Mouse (Mus musculus) heart, embryonic 15.5 days (tissue): ENCODE results near the gene Pros1. TPM values are rescaled to one million over a fixed set of nuclear protein-coding genes. Genes with fewer than 3 reads are reported as not detected.
A peak's percentile ranks its signal among the peaks of the same experiment; 100 is the strongest.

Experiments used
- ATAC-seq: fragments of 200-750 bp; cut with Nextera tagmentation; replicated peaks from 2 replicates; pipeline ENCODE4 v1.8.0; 2017; ENCODE audit warnings: low read depth, moderate TSS enrichment; ENCODE audit not compliant: insufficient number of reproducible peaks, insufficient read depth, low FRiP score
- H3K27ac ChIP-seq: fragments of 300-500 bp; sonication (generic); 2 replicates; pipeline ENCODE4 v1.5.1; 2015; ENCODE audit warnings: mild to moderate bottlenecking, inconsistent platforms
- H3K27me3 ChIP-seq: fragments of 300-500 bp; sonication (generic); 2 replicates; pipeline ENCODE4 v1.6.1; 2015; ENCODE audit warnings: inconsistent platforms
- H3K36me3 ChIP-seq: fragments of 300-500 bp; sonication (generic); 2 replicates; pipeline ENCODE4 v1.6.1; 2015; ENCODE audit warnings: mild to moderate bottlenecking, inconsistent platforms
- H3K4me1 ChIP-seq: fragments of 300-500 bp; sonication (generic); replicated peaks from 2 replicates; pipeline ENCODE4 v1.6.1; 2015; ENCODE audit warnings: inconsistent platforms
- H3K4me2 ChIP-seq: fragments of 300-500 bp; sonication (generic); 2 replicates; pipeline ENCODE4 v1.6.1; 2015; ENCODE audit warnings: inconsistent platforms, mild to moderate bottlenecking, moderate library complexity
- H3K4me3 ChIP-seq: fragments of 300-500 bp; sonication (generic); 2 replicates; pipeline ENCODE4 v1.5.1; 2015; ENCODE audit warnings: mild to moderate bottlenecking, inconsistent platforms
- H3K9ac ChIP-seq: fragments of 300-500 bp; sonication (generic); 2 replicates; pipeline ENCODE4 v1.6.1; 2015; ENCODE audit warnings: mild to moderate bottlenecking, inconsistent platforms
- H3K9me3 ChIP-seq: fragments of 300-500 bp; sonication (generic); replicated peaks from 2 replicates; pipeline ENCODE4 v1.6.1; 2016; ENCODE audit warnings: inconsistent platforms
- WGBS: fragments of 180-500 bp; shearing (Covaris S2); methylation state at CpG from one replicate; pipeline ENCODE4 v1.1.7; 2015; ENCODE audit warnings: mixed read lengths; 5-methylcytosine and 5-hydroxymethylcytosine counted together
- polyA plus RNA-seq: library from polyadenylated mRNA; unstranded; fragments of >200 nt; fragmentation: Nextera tagmentation; extraction: Ambion mirVana; gene quantifications from 2 replicates; pipeline ENCODE4 v1.2.1, GENCODE M21; 2015

Gene Pros1
- polyA plus RNA-seq, 1 experiment from 2014 or later, result 18.2 TPM

GRCm38 (mm10) chr16:62861455-62861854, 7.3 kb downstream of the Pros1 start:
- ATAC-seq, result no peak
- Histone ChIP-seq H3K27me3 (no peaks in the 10 kb centered on the region), H3K9ac (no peak overlapping the region), H3K36me3 (no peaks in the 10 kb centered on the region), H3K9me3 (no peaks in the 10 kb centered on the region), H3K27ac (no peak overlapping the region), H3K4me1 (no peaks in the 10 kb centered on the region), H3K4me2 (no peak overlapping the region), H3K4me3 (no peak overlapping the region)
- WGBS, result 59% methylated on average over 6 of the region's 6 CpGs

GRCm38 (mm10) chr16:62872688-62873117, 18.6 kb downstream of the Pros1 start:
- no peaks in the 10 kb centered on the region for H3K27me3 ChIP-seq
- WGBS, result 66% methylated on average over 5 of the region's 5 CpGs
- no peak overlapping the region for H3K9ac ChIP-seq
- no peak overlapping the region for H3K27ac ChIP-seq
- no peak for ATAC-seq
- no peaks in the 10 kb centered on the region for H3K4me1 ChIP-seq
- no peaks in the 10 kb centered on the region for H3K36me3 ChIP-seq
- H3K9me3 ChIP-seq, result no peaks in the 10 kb centered on the region
- no peak overlapping the region for H3K4me3 ChIP-seq
- H3K4me2 ChIP-seq, result no peak overlapping the region

- no peaks in the 10 kb centered on the region for H3K27me3 ChIP-seq
- no peak overlapping the region for H3K27ac ChIP-seq
- 68% methylated on average over 4 of the region's 4 CpGs for WGBS
- H3K9me3 ChIP-seq, result no peaks in the 10 kb centered on the region
- H3K36me3 ChIP-seq, result no peaks in the 10 kb centered on the region
- ATAC-seq, result no peak
- no peaks in the 10 kb centered on the region for H3K4me1 ChIP-seq
- no peak overlapping the region for H3K9ac ChIP-seq
- H3K4me3 ChIP-seq, result no peak overlapping the region
- no peak overlapping the region for H3K4me2 ChIP-seq
Measured at GRCm38 (mm10) chr16:62873180-62873579, 19.1 kb downstream of the Pros1 start.

- Histone ChIP-seq H3K4me1 (no peaks in the 10 kb centered on the region), H3K27ac (no peak overlapping the region), H3K9ac (no peak overlapping the region), H3K4me3 (no peak overlapping the region), H3K27me3 (no peaks in the 10 kb centered on the region), H3K9me3 (no peaks in the 10 kb centered on the region), H3K36me3 (no peaks in the 10 kb centered on the region), H3K4me2 (no peak overlapping the region)
- 85% methylated on average over 6 of the region's 6 CpGs for WGBS
- no peak for ATAC-seq
Measured at GRCm38 (mm10) chr16:62874065-62874464, 20.0 kb downstream of the Pros1 start.

GRCm38 (mm10) chr16:62895824-62896223, 41.7 kb downstream of the Pros1 start:
- H3K9ac ChIP-seq, result no peak overlapping the region
- no peaks in the 10 kb centered on the region for H3K9me3 ChIP-seq
- no peak overlapping the region for H3K4me3 ChIP-seq
- no peak overlapping the region for H3K27ac ChIP-seq
- no peaks in the 10 kb centered on the region for H3K36me3 ChIP-seq
- ATAC-seq, result no peak
- H3K27me3 ChIP-seq, result no peaks in the 10 kb centered on the region
- 80% methylated on average over 3 of the region's 3 CpGs for WGBS
- H3K4me1 ChIP-seq, result no peaks in the 10 kb centered on the region
- no peak overlapping the region for H3K4me2 ChIP-seq

- Histone ChIP-seq H3K9ac (no peak overlapping the region), H3K27me3 (no peaks in the 10 kb centered on the region), H3K4me1 (peaks cover 3% of the 10 kb centered on the region; the same call in 1 of the 2 replicates), H3K9me3 (no peaks in the 10 kb centered on the region), H3K4me3 (no peak overlapping the region), H3K27ac (no peak overlapping the region), H3K36me3 (no peaks in the 10 kb centered on the region), H3K4me2 (no peak overlapping the region)
- 56% methylated on average over 1 of the region's 1 CpGs for WGBS
- ATAC-seq, result no peak
Measured at GRCm38 (mm10) chr16:62911364-62911763, 57.3 kb downstream of the Pros1 start.

GRCm38 (mm10) chr16:62912246-62912645, 58.1 kb downstream of the Pros1 start:
- ATAC-seq, result no peak

GRCm38 (mm10) chr16:62915530-62915929, 61.4 kb downstream of the Pros1 start:
- H3K9ac ChIP-seq, result no peak overlapping the region
- WGBS, result 73% methylated on average over 5 of the region's 5 CpGs
- H3K4me3 ChIP-seq, result no peak overlapping the region
- H3K36me3 ChIP-seq, result no peaks in the 10 kb centered on the region
- peaks cover 3% of the 10 kb centered on the region; the same call in 1 of the 2 replicates for H3K4me1 ChIP-seq
- H3K27ac ChIP-seq, result no peak overlapping the region
- no peak for ATAC-seq
- H3K9me3 ChIP-seq, result no peaks in the 10 kb centered on the region
- no peak overlapping the region for H3K4me2 ChIP-seq
- H3K27me3 ChIP-seq, result no peaks in the 10 kb centered on the region

More at GRCm38 (mm10) chr16:62912246-62912645, 58.1 kb downstream of the Pros1 start:
- Histone ChIP-seq H3K9ac (no peak overlapping the region), H3K4me3 (no peak overlapping the region), H3K27me3 (no peaks in the 10 kb centered on the region), H3K36me3 (no peaks in the 10 kb centered on the region), H3K4me2 (no peak overlapping the region), H3K27ac (no peak overlapping the region), H3K4me1 (peaks cover 3% of the 10 kb centered on the region; the same call in 1 of the 2 replicates), H3K9me3 (no peaks in the 10 kb centered on the region)
- WGBS, result 52% methylated on average over 2 of the region's 2 CpGs

GRCm38 (mm10) chr16:62922245-62922644, 68.1 kb downstream of the Pros1 start:
- no peak overlapping the region for H3K9ac ChIP-seq
- H3K9me3 ChIP-seq, result no peaks in the 10 kb centered on the region
- no peak for ATAC-seq
- no peaks in the 10 kb centered on the region for H3K4me1 ChIP-seq
- no peaks in the 10 kb centered on the region for H3K36me3 ChIP-seq
- WGBS, result 58% methylated on average over 8 of the region's 8 CpGs
- H3K4me2 ChIP-seq, result no peak overlapping the region
- H3K27me3 ChIP-seq, result no peaks in the 10 kb centered on the region
- no peak overlapping the region for H3K4me3 ChIP-seq
- no peak overlapping the region for H3K27ac ChIP-seq

GRCm38 (mm10) chr16:62931341-62931740, 77.2 kb downstream of the Pros1 start:
- no peaks in the 10 kb centered on the region for H3K27me3 ChIP-seq
- no peak overlapping the region for H3K27ac ChIP-seq
- no peak overlapping the region for H3K4me3 ChIP-seq
- H3K9ac ChIP-seq, result no peak overlapping the region
- no peaks in the 10 kb centered on the region for H3K36me3 ChIP-seq
- no peaks in the 10 kb centered on the region for H3K9me3 ChIP-seq
- WGBS, result 78% methylated on average over 6 of the region's 6 CpGs
- no peaks in the 10 kb centered on the region for H3K4me1 ChIP-seq
- H3K4me2 ChIP-seq, result no peak overlapping the region
- no peak for ATAC-seq

- WGBS, result 65% methylated on average over 11 of the region's 11 CpGs
- no peak for ATAC-seq
- Histone ChIP-seq H3K9me3 (no peaks in the 10 kb centered on the region), H3K27ac (no peak overlapping the region), H3K4me3 (no peak overlapping the region), H3K4me1 (no peaks in the 10 kb centered on the region), H3K36me3 (no peaks in the 10 kb centered on the region), H3K4me2 (no peak overlapping the region), H3K27me3 (no peaks in the 10 kb centered on the region), H3K9ac (no peak overlapping the region)
Measured at GRCm38 (mm10) chr16:62936316-62936715, 82.2 kb downstream of the Pros1 start.

GRCm38 (mm10) chr16:62940388-62941003, 86.4 kb downstream of the Pros1 start:
- Histone ChIP-seq H3K27me3 (no peaks in the 10 kb centered on the region), H3K36me3 (no peaks in the 10 kb centered on the region), H3K9ac (no peak overlapping the region), H3K27ac (no peak overlapping the region), H3K4me1 (no peaks in the 10 kb centered on the region), H3K9me3 (no peaks in the 10 kb centered on the region), H3K4me2 (peak overlapping the region; percentile 55), H3K4me3 (peak overlapping the region; percentile 33)
- WGBS, result 19% methylated on average over 16 of the region's 16 CpGs
- no peak for ATAC-seq
